Mouse (Mus musculus): Measurements from ENCODE around the gene Pcna. TPM values are rescaled to one million over a fixed set of nuclear protein-coding genes. Genes with fewer than 3 reads are reported as not detected.

Gene Pcna
- polyA plus RNA-seq, 1 experiment from 2014 or later: 74.7 TPM

DNA sequence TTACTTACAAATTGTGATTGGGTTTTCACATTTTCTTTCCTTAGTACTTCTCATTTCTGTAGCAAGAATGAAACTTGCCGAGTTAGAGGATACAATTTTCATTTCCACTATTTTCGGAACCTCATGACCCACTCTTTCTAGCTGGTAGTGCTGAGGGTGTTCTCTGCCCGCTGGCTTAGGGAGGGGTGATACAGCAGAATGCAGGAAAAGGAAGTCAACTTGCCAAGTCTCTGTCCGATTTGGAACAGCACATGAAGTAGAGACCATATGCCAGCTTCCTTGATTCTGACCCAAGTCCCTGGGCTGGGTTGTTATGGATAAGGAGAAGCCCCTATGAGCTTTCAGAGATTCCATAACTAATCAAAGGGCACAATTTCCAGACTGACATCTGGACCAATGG, 28.8 kb downstream of the Pcna start:
- no peak overlapping the region for H3K27ac ChIP-seq (ENCODE audit: low read length)
- DNase-seq (ENCODE audit: low spot score) (peak; percentile 11), ATAC-seq (no peak)
- TF ChIP-seq CTCF (IDR thresholded peaks at IDR 0.05) (no peak), EP300 (IDR thresholded peaks at IDR 0.05) (no peak)
- H3K9me3 ChIP-seq (ENCODE audit: low read length): no peaks in the 10 kb centered on the region
- H3K4me1 ChIP-seq (ENCODE audit: insufficient read depth, low read depth, low read length): no peaks in the 10 kb centered on the region
- no peak overlapping the region for H3K4me2 ChIP-seq (replicated peaks; ENCODE audit: low read depth, low read length)
- WGBS: 69% methylated on average over 4 of the region's 4 CpGs
- no peaks in the 10 kb centered on the region for H3K27me3 ChIP-seq (replicated peaks; ENCODE audit: insufficient read depth, low read length)
- no peak overlapping the region for H3K4me3 ChIP-seq (ENCODE audit: low read depth, low read length)
- no peak overlapping the region for H3K9ac ChIP-seq (replicated peaks; ENCODE audit: low read depth)
- no peaks in the 10 kb centered on the region for H3K36me3 ChIP-seq (ENCODE audit: insufficient read depth, low read length)

DNA sequence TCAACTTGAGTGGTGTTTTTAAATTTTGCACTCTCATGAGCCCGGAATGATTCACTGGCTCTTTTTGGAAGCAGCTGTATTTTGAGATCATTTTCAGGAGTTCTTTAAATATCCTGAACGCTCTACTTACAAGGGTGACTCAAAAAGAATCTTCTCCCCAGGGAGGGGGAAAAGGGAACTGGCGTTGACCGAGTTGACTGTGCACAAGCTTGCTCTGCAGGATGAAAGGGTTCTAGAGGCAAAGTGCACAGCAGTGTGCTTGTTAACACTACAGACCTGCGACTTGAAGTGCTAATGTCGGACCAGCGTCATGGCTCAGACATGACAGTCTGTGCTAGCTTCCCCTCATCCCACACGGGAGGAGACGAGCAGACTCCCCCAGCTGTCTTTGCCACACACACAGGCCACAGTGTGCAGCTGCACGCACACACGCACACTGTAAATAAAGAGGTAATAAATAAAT, 31.5 kb downstream of the Pcna start:
- DNase-seq (ENCODE audit: low spot score): no peak

GRCm38 (mm10) chr2:132211995-132212656, 41.0 kb downstream of the Pcna start:
- peak; percentile 59 for DNase-seq (ENCODE audit: low spot score)
- H3K4me2 ChIP-seq (replicated peaks; ENCODE audit: low read depth, low read length): no peak overlapping the region
- no peaks in the 10 kb centered on the region for H3K9me3 ChIP-seq (ENCODE audit: low read length)
- H3K4me3 ChIP-seq (ENCODE audit: low read depth, low read length): no peak overlapping the region
- no peaks in the 10 kb centered on the region for H3K36me3 ChIP-seq (ENCODE audit: insufficient read depth, low read length)
- peak; percentile 88 for ATAC-seq
- H3K9ac ChIP-seq (replicated peaks; ENCODE audit: low read depth): no peak overlapping the region
- no peaks in the 10 kb centered on the region for H3K27me3 ChIP-seq (replicated peaks; ENCODE audit: insufficient read depth, low read length)
- no peak overlapping the region for H3K27ac ChIP-seq (ENCODE audit: low read length)
- no peaks in the 10 kb centered on the region for H3K4me1 ChIP-seq (ENCODE audit: insufficient read depth, low read depth, low read length)
- TF ChIP-seq EP300 (IDR thresholded peaks at IDR 0.05): no peak; the same call in 1 of the 2 replicates
- TF ChIP-seq CTCF (IDR thresholded peaks at IDR 0.05): no peak
- WGBS: 74% methylated on average over 5 of the region's 5 CpGs

More for the DNA sequence above, 31.5 kb downstream of the Pcna start:
- H3K27ac ChIP-seq (ENCODE audit: low read length): no peak overlapping the region
- no peak overlapping the region for H3K4me3 ChIP-seq (ENCODE audit: low read depth, low read length)
- WGBS: 35% methylated on average over 11 of the region's 11 CpGs
- ATAC-seq: no peak
- no peak overlapping the region for H3K4me2 ChIP-seq (replicated peaks; ENCODE audit: low read depth, low read length)
- H3K9ac ChIP-seq (replicated peaks; ENCODE audit: low read depth): no peak overlapping the region
- TF ChIP-seq EP300 (IDR thresholded peaks at IDR 0.05): no peak
- no peak for TF ChIP-seq CTCF (IDR thresholded peaks at IDR 0.05)
- no peaks in the 10 kb centered on the region for H3K27me3 ChIP-seq (replicated peaks; ENCODE audit: insufficient read depth, low read length)
- H3K9me3 ChIP-seq (ENCODE audit: low read length): no peaks in the 10 kb centered on the region
- H3K36me3 ChIP-seq (ENCODE audit: insufficient read depth, low read length): no peaks in the 10 kb centered on the region
- no peaks in the 10 kb centered on the region for H3K4me1 ChIP-seq (ENCODE audit: insufficient read depth, low read depth, low read length)

DNA sequence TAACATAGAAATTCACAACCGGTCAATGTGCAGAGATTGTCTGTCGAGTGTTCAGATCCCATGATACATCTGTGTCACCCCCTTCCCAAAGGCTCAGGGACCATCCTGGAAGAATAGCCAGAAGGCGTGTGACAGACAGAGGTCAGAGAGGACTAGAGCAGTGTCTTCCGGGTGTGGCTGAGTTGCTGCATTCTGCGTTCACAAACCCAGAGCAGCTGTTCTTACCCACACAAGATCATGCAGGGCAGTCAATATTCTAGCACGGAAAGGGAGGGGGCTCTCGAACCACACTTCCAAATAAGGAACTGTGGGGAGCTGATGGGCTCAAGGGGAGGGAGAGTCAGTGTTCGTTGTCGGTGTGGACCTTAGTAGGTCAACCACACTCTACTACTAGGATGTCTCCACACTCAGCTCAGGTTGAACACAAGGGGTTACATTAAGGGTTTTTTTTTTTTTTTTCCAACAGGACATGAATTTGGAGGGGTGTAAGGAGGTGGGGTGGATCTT, 42.3 kb downstream of the Pcna start:
- 79% methylated on average over 9 of the region's 9 CpGs for WGBS
- no peaks in the 10 kb centered on the region for H3K4me1 ChIP-seq (ENCODE audit: insufficient read depth, low read depth, low read length)

GRCm38 (mm10) chr2:132208246-132208881, 44.8 kb downstream of the Pcna start:
- 82% methylated on average over 8 of the region's 8 CpGs for WGBS
- Histone ChIP-seq H3K27me3 (replicated peaks; ENCODE audit: insufficient read depth, low read length) (no peaks in the 10 kb centered on the region), H3K9ac (replicated peaks; ENCODE audit: low read depth) (no peak overlapping the region), H3K9me3 (ENCODE audit: low read length) (no peaks in the 10 kb centered on the region), H3K27ac (ENCODE audit: low read length) (no peak overlapping the region), H3K4me2 (replicated peaks; ENCODE audit: low read depth, low read length) (no peak overlapping the region), H3K4me3 (ENCODE audit: low read depth, low read length) (no peak overlapping the region), H3K4me1 (ENCODE audit: insufficient read depth, low read depth, low read length) (no peaks in the 10 kb centered on the region), H3K36me3 (ENCODE audit: insufficient read depth, low read length) (no peaks in the 10 kb centered on the region)
- no peak for ATAC-seq
- DNase-seq (ENCODE audit: low spot score): no peak
- TF ChIP-seq EP300 (IDR thresholded peaks at IDR 0.05) (no peak), CTCF (IDR thresholded peaks at IDR 0.05) (no peak)

More for the DNA sequence above, 42.3 kb downstream of the Pcna start:
- Histone ChIP-seq H3K36me3 (ENCODE audit: insufficient read depth, low read length) (no peaks in the 10 kb centered on the region), H3K9me3 (ENCODE audit: low read length) (no peaks in the 10 kb centered on the region), H3K27ac (ENCODE audit: low read length) (no peak overlapping the region), H3K27me3 (replicated peaks; ENCODE audit: insufficient read depth, low read length) (no peaks in the 10 kb centered on the region), H3K9ac (replicated peaks; ENCODE audit: low read depth) (no peak overlapping the region), H3K4me2 (replicated peaks; ENCODE audit: low read depth, low read length) (no peak overlapping the region), H3K4me3 (ENCODE audit: low read depth, low read length) (no peak overlapping the region)
- TF ChIP-seq EP300 (IDR thresholded peaks at IDR 0.05): no peak
- TF ChIP-seq CTCF (IDR thresholded peaks at IDR 0.05): no peak
- DNase-seq (ENCODE audit: low spot score): no peak
- ATAC-seq: no peak

GRCm38 (mm10) chr2:132206316-132206881, 46.7 kb downstream of the Pcna start:
- Histone ChIP-seq H3K27ac (ENCODE audit: low read length) (no peak overlapping the region), H3K36me3 (ENCODE audit: insufficient read depth, low read length) (no peaks in the 10 kb centered on the region), H3K9ac (replicated peaks; ENCODE audit: low read depth) (no peak overlapping the region), H3K27me3 (replicated peaks; ENCODE audit: insufficient read depth, low read length) (no peaks in the 10 kb centered on the region), H3K4me3 (ENCODE audit: low read depth, low read length) (no peak overlapping the region), H3K4me1 (ENCODE audit: insufficient read depth, low read depth, low read length) (no peaks in the 10 kb centered on the region), H3K4me2 (replicated peaks; ENCODE audit: low read depth, low read length) (no peak overlapping the region), H3K9me3 (ENCODE audit: low read length) (no peaks in the 10 kb centered on the region)
- WGBS: 74% methylated on average over 16 of the region's 16 CpGs
- no peak for DNase-seq (ENCODE audit: low spot score)
- no peak for TF ChIP-seq EP300 (IDR thresholded peaks at IDR 0.05)
- no peak for TF ChIP-seq CTCF (IDR thresholded peaks at IDR 0.05)
- no peak for ATAC-seq
